Mouse (Mus musculus) left cerebral cortex, adult 2 months (tissue): ENCODE results near the gene Pdzrn3. TPM values are rescaled to one million over a fixed set of nuclear protein-coding genes. Genes with fewer than 3 reads are reported as not detected.
A peak's percentile ranks its signal among the peaks of the same experiment; 100 is the strongest.

Experiments
- DNase-seq, 2 experiments: peaks; one replicate each; pipeline ENCODE4 v3.0.0; 2021 to 2022; ENCODE audit warnings: low spot score in 2 of 2, mixed read lengths in 1 of 2; ENCODE audit errors: extremely low spot score in 1 of 2
- H3K27ac ChIP-seq: fragments of 200-600 bp; 2 replicates; pipeline ENCODE4 v1.8.1; 2022
- H3K4me3 ChIP-seq: fragments of 200-600 bp; 2 replicates; pipeline ENCODE4 v1.8.1; 2022
- CTCF ChIP-seq: fragments of 200-600 bp; IDR thresholded peaks from 2 replicates; pipeline ENCODE4 v1.8.1; 2022; ENCODE audit warnings: antibody characterized with exemption, mild to moderate bottlenecking, moderate library complexity
- intact Hi-C: fragments of 180-260 bp; cut with DNase I; formaldehyde crosslinking; loops from one replicate; pipeline ENCODE4 v1.15.1; 2025
- total RNA-seq, 2 experiments: library from RNA; stranded (reverse); gene quantifications; 2 replicates each; pipeline ENCODE4 v1.2.3; 2021

Gene Pdzrn3
- total RNA-seq, 2 experiments from 2014 or later: 47.9 to 50.8 TPM

- no peak for DNase-seq
- intact Hi-C loops: loop anchor here (10.0 kb wide), 1 partner anchor 481 kb away; no protein-coding TSS in a partner anchor
- TF ChIP-seq CTCF: no peak
- Histone ChIP-seq H3K4me3 (no peak overlapping the region), H3K27ac (no peak overlapping the region; the same call in 1 of the 2 replicates)
Observed at GRCm38 (mm10) chr6:101365795-101366194, 11.9 kb downstream of the Pdzrn3 start.

GRCm38 (mm10) chr6:101363904-101364303 lies 13.8 kb downstream of the Pdzrn3 start:
- H3K27ac ChIP-seq: no peak overlapping the region
- no peak for TF ChIP-seq CTCF
- intact Hi-C loops: loop anchor here (10.0 kb wide), 1 partner anchor 479 kb away; no protein-coding TSS in a partner anchor
- H3K4me3 ChIP-seq: no peak overlapping the region
- no peak for DNase-seq

GRCm38 (mm10) chr6:101362728-101363127 lies 15.0 kb downstream of the Pdzrn3 start:
- no peak for TF ChIP-seq CTCF
- H3K27ac ChIP-seq: no peak overlapping the region
- intact Hi-C loops: loop anchor here (10.0 kb wide), 1 partner anchor 478 kb away; no protein-coding TSS in a partner anchor
- DNase-seq: no peak
- H3K4me3 ChIP-seq: no peak overlapping the region

GRCm38 (mm10) chr6:101362268-101362667 lies 15.4 kb downstream of the Pdzrn3 start:
- TF ChIP-seq CTCF: no peak
- no peak overlapping the region for H3K27ac ChIP-seq
- DNase-seq: no peak
- intact Hi-C loops: loop anchor here (10.0 kb wide), 1 partner anchor 477 kb away; no protein-coding TSS in a partner anchor
- no peak overlapping the region for H3K4me3 ChIP-seq

- intact Hi-C loops: loop anchor here (10.0 kb wide), 1 partner anchor 475 kb away; no protein-coding TSS in a partner anchor
- H3K4me3 ChIP-seq: no peak overlapping the region
Observed at GRCm38 (mm10) chr6:101360211-101360737, 17.4 kb downstream of the Pdzrn3 start.

GRCm38 (mm10) chr6:101359646-101360045 lies 18.1 kb downstream of the Pdzrn3 start:
- intact Hi-C loops: loop anchor here (10.0 kb wide), 1 partner anchor 475 kb away; no protein-coding TSS in a partner anchor
- Histone ChIP-seq H3K4me3 (no peak overlapping the region), H3K27ac (peak overlapping the region; percentile 32; the same call in 1 of the 2 replicates)
- no peak for TF ChIP-seq CTCF
- no peak for DNase-seq

More at GRCm38 (mm10) chr6:101360211-101360737, 17.4 kb downstream of the Pdzrn3 start:
- TF ChIP-seq CTCF: no peak
- DNase-seq: no peak
- H3K27ac ChIP-seq: peak overlapping the region; percentile 32; the same call in 1 of the 2 replicates

GRCm38 (mm10) chr6:101354887-101355286 lies 22.8 kb downstream of the Pdzrn3 start:
- intact Hi-C loops: loop anchor here (1.0 to 5.0 kb wide), 4 partner anchors 42 to 254 kb away; no protein-coding TSS in a partner anchor
- no peak for DNase-seq
- no peak overlapping the region for H3K4me3 ChIP-seq
- TF ChIP-seq CTCF: no peak
- peak overlapping the region; percentile 61 for H3K27ac ChIP-seq

- DNase-seq: peak in 1 of 2 experiments; percentile 52
- peak overlapping the region; percentile 61 for H3K27ac ChIP-seq
- no peak for TF ChIP-seq CTCF
- no peak overlapping the region for H3K4me3 ChIP-seq
- intact Hi-C loops: loop anchor here (1.0 to 5.0 kb wide), 4 partner anchors 42 to 254 kb away; no protein-coding TSS in a partner anchor
Observed at GRCm38 (mm10) chr6:101354230-101354881, 23.3 kb downstream of the Pdzrn3 start.

GRCm38 (mm10) chr6:101353701-101354100 lies 24.0 kb downstream of the Pdzrn3 start:
- TF ChIP-seq CTCF: no peak; the same call in 1 of the 2 replicates

GRCm38 (mm10) chr6:101352626-101353025 lies 25.1 kb downstream of the Pdzrn3 start:
- DNase-seq: no peak
- H3K4me3 ChIP-seq: no peak overlapping the region
- intact Hi-C loops: loop anchor here (5.0 kb wide), 1 partner anchor 180 kb away; no protein-coding TSS in a partner anchor

More at GRCm38 (mm10) chr6:101353701-101354100, 24.0 kb downstream of the Pdzrn3 start:
- DNase-seq: no peak
- Histone ChIP-seq H3K27ac (peak overlapping the region; percentile 59; the same call in 1 of the 2 replicates), H3K4me3 (no peak overlapping the region)
- intact Hi-C loops: loop anchor here (1.0 to 5.0 kb wide), 4 partner anchors 43 to 255 kb away; no protein-coding TSS in a partner anchor

GRCm38 (mm10) chr6:101351100-101351499 lies 26.6 kb downstream of the Pdzrn3 start:
- no peak for DNase-seq
- intact Hi-C loops: loop anchor here (5.0 kb wide), 1 partner anchor 181 kb away; no protein-coding TSS in a partner anchor
- Histone ChIP-seq H3K27ac (peak overlapping the region; percentile 30; the same call in 1 of the 2 replicates), H3K4me3 (no peak overlapping the region)
- no peak for TF ChIP-seq CTCF

More at GRCm38 (mm10) chr6:101352626-101353025, 25.1 kb downstream of the Pdzrn3 start:
- H3K27ac ChIP-seq: no peak overlapping the region; the same call in 1 of the 2 replicates
- no peak for TF ChIP-seq CTCF

GRCm38 (mm10) chr6:101350414-101350973 lies 27.2 kb downstream of the Pdzrn3 start:
- intact Hi-C loops: loop anchor here (5.0 kb wide), 1 partner anchor 182 kb away; no protein-coding TSS in a partner anchor
- H3K27ac ChIP-seq: peak overlapping the region; percentile 60
- no peak for TF ChIP-seq CTCF
- no peak for DNase-seq
- H3K4me3 ChIP-seq: no peak overlapping the region
